Mouse (Mus musculus) heart, embryonic 14.5 days (tissue): Measurements from ENCODE around the gene Atg10. TPM values are rescaled to one million over a fixed set of nuclear protein-coding genes. Genes with fewer than 3 reads are reported as not detected.

Experiments used
- ATAC-seq: fragments of 200-750 bp; cut with Nextera tagmentation; 2 replicates; pipeline ENCODE4 v1.8.0; 2017; ENCODE audit warnings: low read depth, moderate TSS enrichment; ENCODE audit not compliant: insufficient number of reproducible peaks, insufficient read depth, low FRiP score
- H3K27ac ChIP-seq, 2 experiments: fragments of 200-500 bp in 1 of 2; fragments of 300-500 bp in 1 of 2; sonication (generic) in 1 of 2; replicated peaks in 1 of 2; 2 replicates each; pipeline ENCODE4 v1.5.1; 2012 to 2014; ENCODE audit warnings: low read depth in 2 of 2, low read length in 2 of 2, control low read depth in 1 of 2, mild to moderate bottlenecking in 1 of 2, mixed read lengths in 1 of 2; ENCODE audit not compliant: control insufficient read depth in 1 of 2, insufficient read depth in 1 of 2
- H3K27me3 ChIP-seq: fragments of 300-500 bp; sonication (generic); 2 replicates; pipeline ENCODE4 v1.6.1; 2014; ENCODE audit warnings: mild to moderate bottlenecking, low read length, control low read depth; ENCODE audit not compliant: control insufficient read depth, insufficient read depth
- H3K36me3 ChIP-seq: fragments of 300-500 bp; sonication (generic); 2 replicates; pipeline ENCODE4 v1.6.1; 2014; ENCODE audit warnings: mild to moderate bottlenecking, control low read depth, low read length, mixed read lengths; ENCODE audit not compliant: control insufficient read depth, insufficient read depth
- H3K4me1 ChIP-seq, 2 experiments: fragments of 200-500 bp in 1 of 2; fragments of 300-500 bp in 1 of 2; sonication (generic) in 1 of 2; 2 replicates each; pipeline ENCODE4 v1.6.1; 2012 to 2014; ENCODE audit warnings: low read length in 2 of 2, control low read depth in 1 of 2, mixed read lengths in 1 of 2; ENCODE audit not compliant: control insufficient read depth in 2 of 2, insufficient read depth in 2 of 2
- H3K4me2 ChIP-seq: fragments of 300-500 bp; sonication (generic); 2 replicates; pipeline ENCODE4 v1.6.1; 2014; ENCODE audit warnings: mild to moderate bottlenecking, low read length
- H3K4me3 ChIP-seq, 2 experiments: fragments of 200-500 bp in 1 of 2; fragments of 300-500 bp in 1 of 2; sonication (generic) in 1 of 2; 2 replicates each; pipeline ENCODE4 v1.5.1; 2012 to 2014; ENCODE audit warnings: low read length in 2 of 2, mild to moderate bottlenecking in 2 of 2, control low read depth in 1 of 2, low read depth in 1 of 2, moderate library complexity in 1 of 2; ENCODE audit not compliant: control insufficient read depth in 1 of 2, insufficient read depth in 1 of 2
- H3K9ac ChIP-seq: fragments of 300-500 bp; sonication (generic); 2 replicates; pipeline ENCODE4 v1.6.1; 2014; ENCODE audit warnings: mild to moderate bottlenecking, low read length
- H3K9me3 ChIP-seq: fragments of 300-500 bp; sonication (generic); 2 replicates; pipeline ENCODE4 v1.6.1; 2016; ENCODE audit warnings: low read length, control low read depth; ENCODE audit not compliant: control insufficient read depth
- WGBS: fragments of 180-500 bp; shearing (Covaris S2); extraction: QIAGEN DNeasy Blood & Tissue Kit; methylation state at CpG from one replicate; pipeline ENCODE4 v1.1.7; 2014; 5-methylcytosine and 5-hydroxymethylcytosine counted together
- polyA plus RNA-seq: library from polyadenylated mRNA; unstranded; fragments of >200 nt; fragmentation: Nextera tagmentation; extraction: Ambion mirVana; gene quantifications from 2 replicates; pipeline ENCODE4 v1.2.1, GENCODE M21; 2014

The Atg10 gene
- polyA plus RNA-seq, 1 experiment from 2014 or later, result 36.4 TPM

DNA sequence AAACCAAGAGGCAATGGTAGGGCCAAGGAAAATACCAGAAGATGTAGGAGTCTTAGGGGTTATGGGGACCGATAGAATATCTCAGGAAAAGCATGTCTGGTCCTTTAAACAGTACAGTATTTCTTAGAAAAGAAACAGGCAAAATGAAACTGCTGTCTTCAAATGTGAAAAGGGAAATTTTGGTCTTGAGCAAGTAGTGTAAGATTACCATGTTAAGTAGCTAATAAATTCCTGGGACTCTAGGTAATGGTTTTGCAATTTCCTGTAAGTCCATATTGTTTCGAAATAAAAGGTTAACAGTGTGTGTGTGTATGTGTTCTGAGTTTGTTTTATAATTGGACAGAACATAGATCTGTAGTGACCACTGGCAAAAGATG is 658 bp upstream of the Atg10 start:
- Histone ChIP-seq H3K4me1 (peaks cover 2 to 5% of the 10 kb centered on the region in 2 experiments; a peak in 2 of 4 replicates), H3K27ac (peak overlapping the region; percentile 79 to 81), H3K4me2 (peak overlapping the region; percentile 60), H3K9me3 (no peaks in the 10 kb centered on the region), H3K36me3 (no peaks in the 10 kb centered on the region), H3K4me3 (peak overlapping the region; percentile 49 to 80; a peak in 3 of 4 replicates), H3K27me3 (no peaks in the 10 kb centered on the region), H3K9ac (peak overlapping the region; percentile 70)
- ATAC-seq, result no peak
- 58% methylated on average over 2 of the region's 2 CpGs for WGBS

DNA sequence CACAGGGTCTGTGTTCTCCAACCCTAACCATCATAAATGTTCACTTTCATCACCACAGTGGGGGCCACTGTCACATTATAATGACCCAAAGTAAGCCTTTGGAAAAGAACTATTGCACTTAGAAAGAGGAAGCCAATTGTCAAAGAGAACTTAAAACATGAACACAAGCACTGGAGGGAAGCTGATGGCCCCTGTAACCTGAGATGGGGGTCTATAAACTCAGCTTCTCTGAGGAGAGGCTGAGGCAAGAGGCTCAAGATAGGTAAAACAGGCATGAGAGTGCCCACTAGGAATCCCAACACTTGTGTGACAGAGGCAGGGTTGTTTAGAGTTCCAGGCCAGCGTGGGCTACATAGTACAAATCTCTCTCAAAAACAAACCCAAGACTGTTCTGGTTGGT is 705 bp downstream of the Atg10 start:
- Histone ChIP-seq H3K27me3 (no peaks in the 10 kb centered on the region), H3K36me3 (no peaks in the 10 kb centered on the region), H3K4me2 (peak overlapping the region; percentile 60), H3K9ac (peak overlapping the region; percentile 70), H3K9me3 (no peaks in the 10 kb centered on the region), H3K4me3 (peak overlapping the region; percentile 49 to 80; a peak in 3 of 4 replicates), H3K4me1 (peaks cover 2 to 5% of the 10 kb centered on the region in 2 experiments; a peak in 2 of 4 replicates), H3K27ac (peak overlapping the region; percentile 79 to 94)
- 77% methylated on average over 1 of the region's 1 CpGs for WGBS
- no peak for ATAC-seq

DNA sequence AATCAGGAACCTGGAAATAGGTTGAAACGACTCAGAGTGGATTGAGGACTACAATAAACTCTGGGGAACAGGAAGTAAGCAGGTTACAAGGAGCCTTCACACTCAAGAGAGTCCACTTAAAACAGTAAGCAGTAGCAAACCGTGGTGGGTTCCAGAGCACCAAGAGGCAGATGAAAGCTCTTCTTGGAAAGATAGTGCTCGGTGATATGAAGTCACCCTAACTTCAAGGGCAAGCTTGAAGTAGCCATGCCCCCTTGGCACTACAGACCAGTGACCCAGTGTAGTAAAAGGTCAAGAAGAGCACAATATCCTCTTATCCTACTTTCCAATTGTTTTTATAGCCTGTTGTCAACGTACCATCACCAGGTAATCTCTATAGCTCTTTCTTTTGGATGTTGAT is 2.1 kb downstream of the Atg10 start:
- ATAC-seq, result no peak
- Histone ChIP-seq H3K27me3 (no peaks in the 10 kb centered on the region), H3K27ac (no peak overlapping the region), H3K4me3 (no peak overlapping the region), H3K9ac (no peak overlapping the region), H3K4me1 (peaks cover 2 to 5% of the 10 kb centered on the region in 2 experiments; a peak in 2 of 4 replicates), H3K9me3 (no peaks in the 10 kb centered on the region), H3K4me2 (no peak overlapping the region), H3K36me3 (no peaks in the 10 kb centered on the region)
- 54% methylated on average over 4 of the region's 4 CpGs for WGBS

DNA sequence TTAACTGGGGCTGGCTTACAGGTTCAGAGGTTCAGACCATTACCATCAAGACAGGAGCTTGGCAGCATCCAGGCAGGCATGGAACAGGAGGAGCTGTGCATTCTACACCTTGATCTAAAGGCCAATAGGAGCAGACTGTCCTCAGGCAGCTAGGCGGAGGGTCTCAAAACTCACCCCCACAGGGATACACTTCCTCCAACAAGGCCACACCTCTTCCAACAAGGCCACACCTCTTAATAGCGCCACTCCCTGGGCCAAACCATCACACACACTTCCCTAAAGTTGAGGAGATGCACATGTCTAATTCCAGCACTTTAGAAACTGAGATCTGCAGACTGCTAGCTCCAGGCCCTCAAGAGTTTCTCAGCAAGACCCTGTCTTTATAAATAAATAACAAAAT is 6.1 kb downstream of the Atg10 start:
- Histone ChIP-seq H3K27me3 (no peaks in the 10 kb centered on the region), H3K9me3 (no peaks in the 10 kb centered on the region), H3K4me3 (no peak overlapping the region), H3K4me2 (no peak overlapping the region), H3K4me1 (no peaks in the 10 kb centered on the region), H3K27ac (no peak overlapping the region), H3K36me3 (peaks cover 7% of the 10 kb centered on the region; the same call in 1 of the 2 replicates), H3K9ac (no peak overlapping the region)
- WGBS, result 76% methylated on average over 2 of the region's 2 CpGs
- ATAC-seq, result no peak

DNA sequence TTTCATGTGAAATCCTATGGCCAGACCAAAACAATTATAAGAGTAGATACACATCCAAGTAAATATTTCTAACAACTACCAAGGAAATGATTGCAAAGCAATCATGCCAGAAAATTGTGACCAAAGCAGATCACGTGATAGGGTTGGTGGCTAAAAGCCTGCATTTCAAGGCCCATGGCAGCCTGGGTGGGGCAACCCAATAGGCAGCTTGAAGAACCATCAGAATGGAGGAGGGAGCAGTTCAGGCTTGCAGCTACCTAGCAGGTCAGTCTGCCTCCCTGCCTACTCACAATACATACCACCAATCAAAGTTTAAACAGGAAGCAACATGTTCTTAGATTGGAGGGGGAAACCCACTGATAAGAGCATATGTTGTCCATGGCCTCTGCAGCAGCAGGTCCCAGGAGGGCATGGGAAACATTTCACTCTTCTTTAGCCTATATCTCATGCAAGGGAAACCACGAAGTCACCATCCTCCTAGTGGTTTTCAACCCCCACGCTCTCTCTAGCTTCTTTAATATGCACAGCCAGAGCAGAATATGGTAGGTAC is 7.0 kb downstream of the Atg10 start:
- no peak overlapping the region for H3K27ac ChIP-seq
- H3K4me3 ChIP-seq, result no peak overlapping the region
- H3K27me3 ChIP-seq, result no peaks in the 10 kb centered on the region
- WGBS, result 71% methylated on average over 3 of the region's 3 CpGs
- H3K9me3 ChIP-seq, result no peaks in the 10 kb centered on the region
- H3K4me2 ChIP-seq, result no peak overlapping the region
- no peak for ATAC-seq
- no peaks in the 10 kb centered on the region for H3K4me1 ChIP-seq
- peaks cover 10% of the 10 kb centered on the region; the same call in 1 of the 2 replicates for H3K36me3 ChIP-seq
- H3K9ac ChIP-seq, result no peak overlapping the region

DNA sequence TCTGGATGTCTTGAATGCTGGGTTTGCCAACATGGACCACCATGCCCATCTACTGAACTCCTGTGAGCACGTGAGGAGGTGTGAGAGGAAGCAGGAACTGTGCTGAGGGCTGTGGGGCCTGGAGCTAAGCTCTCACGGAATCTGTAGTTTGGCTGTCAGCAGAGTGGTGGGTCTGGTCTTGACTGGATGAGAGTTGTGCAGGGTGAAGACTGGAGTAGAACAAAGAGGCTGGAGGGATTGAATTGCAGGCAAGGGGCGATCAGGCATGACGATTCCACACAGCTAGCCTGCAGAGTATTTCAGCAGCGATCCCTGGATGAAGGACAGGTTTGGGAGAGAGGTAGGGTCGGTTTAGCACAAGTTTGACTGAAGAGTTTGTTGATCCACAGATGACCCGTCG is 10.8 kb downstream of the Atg10 start:
- no peaks in the 10 kb centered on the region for H3K9me3 ChIP-seq
- H3K4me3 ChIP-seq, result no peak overlapping the region
- no peak overlapping the region for H3K4me2 ChIP-seq
- no peaks in the 10 kb centered on the region for H3K4me1 ChIP-seq
- H3K9ac ChIP-seq, result no peak overlapping the region
- H3K27me3 ChIP-seq, result no peaks in the 10 kb centered on the region
- H3K36me3 ChIP-seq, result peaks cover 10% of the 10 kb centered on the region; the same call in 1 of the 2 replicates
- 86% methylated on average over 8 of the region's 8 CpGs for WGBS
- H3K27ac ChIP-seq, result no peak overlapping the region
- no peak for ATAC-seq

DNA sequence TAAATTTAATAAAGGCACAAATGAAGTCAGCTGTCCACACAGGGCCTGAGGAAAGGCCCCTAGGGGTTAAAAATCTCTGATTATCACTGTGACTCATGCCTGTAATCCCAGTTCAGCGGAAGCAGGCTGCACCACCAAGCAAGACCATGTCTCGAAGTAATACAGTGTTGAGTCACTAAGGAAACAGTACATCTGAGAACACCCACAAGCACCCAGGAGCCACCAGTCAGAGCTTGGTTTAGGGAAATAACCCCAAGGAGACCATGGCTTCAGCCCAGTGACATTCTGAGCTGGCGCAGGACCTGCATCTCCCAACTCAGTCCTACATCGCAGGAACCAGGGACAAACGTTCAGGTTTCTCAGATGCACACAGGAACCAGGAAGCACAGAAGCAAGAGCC is 17.5 kb downstream of the Atg10 start:
- H3K27ac ChIP-seq, result no peak overlapping the region
- no peak overlapping the region for H3K4me2 ChIP-seq
- no peaks in the 10 kb centered on the region for H3K27me3 ChIP-seq
- no peak overlapping the region for H3K9ac ChIP-seq
- no peaks in the 10 kb centered on the region for H3K9me3 ChIP-seq
- WGBS, result 68% methylated on average over 5 of the region's 5 CpGs
- no peak for ATAC-seq
- H3K4me1 ChIP-seq, result no peaks in the 10 kb centered on the region; a peak in 1 of 4 replicates
- H3K4me3 ChIP-seq, result no peak overlapping the region
- H3K36me3 ChIP-seq, result no peaks in the 10 kb centered on the region

DNA sequence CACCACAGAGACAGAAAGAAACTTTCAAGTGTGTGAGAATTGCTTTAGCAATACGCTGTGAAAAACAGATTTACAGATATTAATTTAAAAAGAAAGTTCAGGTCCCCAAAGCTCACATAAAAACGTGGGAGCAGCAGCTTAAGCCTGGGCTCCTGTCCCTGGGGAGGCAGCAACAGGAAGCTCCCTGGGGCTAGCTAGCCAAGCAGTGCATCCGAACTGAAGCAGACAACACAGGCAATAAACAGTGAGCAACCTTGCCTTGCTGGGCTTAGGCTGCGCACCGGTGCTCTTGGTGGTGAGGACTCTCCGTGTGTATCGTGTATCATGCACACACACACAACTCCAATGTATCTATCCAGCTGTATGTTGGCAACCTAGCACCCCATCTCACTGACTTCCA is 21.2 kb downstream of the Atg10 start:
- WGBS, result 74% methylated on average over 7 of the region's 7 CpGs
- H3K9me3 ChIP-seq, result no peaks in the 10 kb centered on the region
- no peaks in the 10 kb centered on the region for H3K27me3 ChIP-seq
- no peak for ATAC-seq
- H3K4me2 ChIP-seq, result no peak overlapping the region
- no peaks in the 10 kb centered on the region; a peak in 1 of 4 replicates for H3K4me1 ChIP-seq
- H3K27ac ChIP-seq, result no peak overlapping the region
- no peak overlapping the region for H3K9ac ChIP-seq
- H3K4me3 ChIP-seq, result no peak overlapping the region
- H3K36me3 ChIP-seq, result no peaks in the 10 kb centered on the region
